Mouse (Mus musculus): ENCODE results near the gene C1qbp. TPM values are rescaled to one million over a fixed set of nuclear protein-coding genes. Genes with fewer than 3 reads are reported as not detected.
A peak's percentile ranks its signal among the peaks of the same experiment; 100 is the strongest.

Gene C1qbp
- polyA plus RNA-seq, 1 experiment from 2014 or later = 170 TPM

GRCm38 (mm10) chr11:70969271-70969794 lies 13.5 kb downstream of the C1qbp start:
- Histone ChIP-seq H3K4me2 (ENCODE audit: low read length) (peak overlapping the region; percentile 85), H3K27me3 (ENCODE audit: control insufficient read depth, insufficient read depth, low read length) (no peaks in the 10 kb centered on the region), H3K9me3 (ENCODE audit: control insufficient read depth, low read length) (no peaks in the 10 kb centered on the region), H3K36me3 (ENCODE audit: control insufficient read depth, insufficient read depth, low read length) (peaks cover 32% of the 10 kb centered on the region), H3K27ac (replicated peaks; ENCODE audit: low read depth, low read length) (peak overlapping the region; percentile 91), H3K4me1 (ENCODE audit: control insufficient read depth, insufficient read depth, low read length) (peaks cover 15% of the 10 kb centered on the region), H3K4me3 (replicated peaks; ENCODE audit: low read depth, low read length) (peak overlapping the region; percentile 74), H3K9ac (replicated peaks; ENCODE audit: low read length) (peak overlapping the region; percentile 79)
- no peak for ATAC-seq (ENCODE audit: low FRiP score, low TSS enrichment)
- WGBS = under 1% methylated on average over 25 of the region's 25 CpGs
- no peak for DNase-seq

- no peak overlapping the region for H3K4me2 ChIP-seq (ENCODE audit: low read length)
- no peak overlapping the region for H3K27ac ChIP-seq (replicated peaks; ENCODE audit: low read depth, low read length)
- no peak overlapping the region for H3K9ac ChIP-seq (replicated peaks; ENCODE audit: low read length)
- H3K36me3 ChIP-seq (ENCODE audit: control insufficient read depth, insufficient read depth, low read length) = peaks cover 68% of the 10 kb centered on the region
- no peak for DNase-seq
- no peak overlapping the region for H3K4me3 ChIP-seq (replicated peaks; ENCODE audit: low read depth, low read length)
- no peaks in the 10 kb centered on the region for H3K9me3 ChIP-seq (ENCODE audit: control insufficient read depth, low read length)
- 76% methylated on average over 4 of the region's 4 CpGs for WGBS
- peaks cover 12% of the 10 kb centered on the region for H3K4me1 ChIP-seq (ENCODE audit: control insufficient read depth, insufficient read depth, low read length)
- no peak for ATAC-seq (ENCODE audit: low FRiP score, low TSS enrichment)
- H3K27me3 ChIP-seq (ENCODE audit: control insufficient read depth, insufficient read depth, low read length) = no peaks in the 10 kb centered on the region
Observed at GRCm38 (mm10) chr11:70964222-70964907, 18.5 kb downstream of the C1qbp start.

- H3K4me2 ChIP-seq (ENCODE audit: low read length) = no peak overlapping the region
- H3K4me3 ChIP-seq (replicated peaks; ENCODE audit: low read depth, low read length) = no peak overlapping the region
- ATAC-seq (ENCODE audit: low FRiP score, low TSS enrichment) (no peak), DNase-seq (no peak)
- H3K9ac ChIP-seq (replicated peaks; ENCODE audit: low read length) = no peak overlapping the region
- no peaks in the 10 kb centered on the region for H3K4me1 ChIP-seq (ENCODE audit: control insufficient read depth, insufficient read depth, low read length)
- no peaks in the 10 kb centered on the region for H3K9me3 ChIP-seq (ENCODE audit: control insufficient read depth, low read length)
- peaks cover 92% of the 10 kb centered on the region for H3K36me3 ChIP-seq (ENCODE audit: control insufficient read depth, insufficient read depth, low read length)
- H3K27ac ChIP-seq (replicated peaks; ENCODE audit: low read depth, low read length) = no peak overlapping the region
- WGBS = 92% methylated on average over 5 of the region's 5 CpGs
- no peaks in the 10 kb centered on the region for H3K27me3 ChIP-seq (ENCODE audit: control insufficient read depth, insufficient read depth, low read length)
Observed at GRCm38 (mm10) chr11:70960786-70961554, 21.9 kb downstream of the C1qbp start.

DNA sequence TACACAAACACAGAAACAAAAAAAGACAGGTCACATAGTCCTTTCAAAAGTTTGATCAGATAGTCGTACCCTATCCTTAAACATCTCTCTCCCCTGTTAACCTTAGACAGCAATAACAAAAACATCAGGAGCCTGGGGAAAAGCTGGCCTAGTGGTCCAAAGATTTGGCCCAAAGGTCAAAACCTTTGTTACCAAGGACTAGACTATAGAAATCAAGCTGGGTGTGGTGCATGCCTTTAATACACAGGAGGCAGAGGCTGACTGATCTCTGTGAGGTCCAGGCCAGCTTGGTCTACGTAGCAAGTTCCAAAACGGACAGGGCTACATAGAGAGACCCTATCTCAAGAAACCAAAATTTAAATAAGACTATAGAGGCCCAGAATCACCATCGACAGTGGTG lies 28.1 kb downstream of the C1qbp start:
- DNase-seq = no peak
- WGBS = 91% methylated on average over 4 of the region's 4 CpGs

GRCm38 (mm10) chr11:70944935-70945817 lies 37.6 kb downstream of the C1qbp start:
- Histone ChIP-seq H3K4me2 (ENCODE audit: low read length) (no peak overlapping the region), H3K27me3 (ENCODE audit: control insufficient read depth, insufficient read depth, low read length) (no peaks in the 10 kb centered on the region), H3K9me3 (ENCODE audit: control insufficient read depth, low read length) (no peaks in the 10 kb centered on the region), H3K4me3 (replicated peaks; ENCODE audit: low read depth, low read length) (no peak overlapping the region), H3K36me3 (ENCODE audit: control insufficient read depth, insufficient read depth, low read length) (peaks cover 93% of the 10 kb centered on the region), H3K4me1 (ENCODE audit: control insufficient read depth, insufficient read depth, low read length) (no peaks in the 10 kb centered on the region), H3K9ac (replicated peaks; ENCODE audit: low read length) (no peak overlapping the region), H3K27ac (replicated peaks; ENCODE audit: low read depth, low read length) (no peak overlapping the region)
- 93% methylated on average over 4 of the region's 4 CpGs for WGBS
- ATAC-seq (ENCODE audit: low FRiP score, low TSS enrichment) (no peak), DNase-seq (no peak)

More for the DNA sequence above, 28.1 kb downstream of the C1qbp start:
- H3K36me3 ChIP-seq (ENCODE audit: control insufficient read depth, insufficient read depth, low read length) = peaks cover 93% of the 10 kb centered on the region
- H3K4me3 ChIP-seq (replicated peaks; ENCODE audit: low read depth, low read length) = no peak overlapping the region
- ATAC-seq (ENCODE audit: low FRiP score, low TSS enrichment) = no peak
- H3K4me2 ChIP-seq (ENCODE audit: low read length) = no peak overlapping the region
- H3K4me1 ChIP-seq (ENCODE audit: control insufficient read depth, insufficient read depth, low read length) = no peaks in the 10 kb centered on the region
- H3K9ac ChIP-seq (replicated peaks; ENCODE audit: low read length) = no peak overlapping the region
- no peaks in the 10 kb centered on the region for H3K27me3 ChIP-seq (ENCODE audit: control insufficient read depth, insufficient read depth, low read length)
- no peaks in the 10 kb centered on the region for H3K9me3 ChIP-seq (ENCODE audit: control insufficient read depth, low read length)
- no peak overlapping the region for H3K27ac ChIP-seq (replicated peaks; ENCODE audit: low read depth, low read length)

GRCm38 (mm10) chr11:70943651-70944050 lies 39.2 kb downstream of the C1qbp start:
- WGBS = 91% methylated on average over 7 of the region's 7 CpGs
- Histone ChIP-seq H3K9ac (replicated peaks; ENCODE audit: low read length) (no peak overlapping the region), H3K4me1 (ENCODE audit: control insufficient read depth, insufficient read depth, low read length) (no peaks in the 10 kb centered on the region), H3K36me3 (ENCODE audit: control insufficient read depth, insufficient read depth, low read length) (peaks cover 91% of the 10 kb centered on the region), H3K27ac (replicated peaks; ENCODE audit: low read depth, low read length) (no peak overlapping the region), H3K4me2 (ENCODE audit: low read length) (no peak overlapping the region), H3K9me3 (ENCODE audit: control insufficient read depth, low read length) (no peaks in the 10 kb centered on the region), H3K27me3 (ENCODE audit: control insufficient read depth, insufficient read depth, low read length) (no peaks in the 10 kb centered on the region), H3K4me3 (replicated peaks; ENCODE audit: low read depth, low read length) (no peak overlapping the region)
- DNase-seq (no peak), ATAC-seq (ENCODE audit: low FRiP score, low TSS enrichment) (no peak)

DNA sequence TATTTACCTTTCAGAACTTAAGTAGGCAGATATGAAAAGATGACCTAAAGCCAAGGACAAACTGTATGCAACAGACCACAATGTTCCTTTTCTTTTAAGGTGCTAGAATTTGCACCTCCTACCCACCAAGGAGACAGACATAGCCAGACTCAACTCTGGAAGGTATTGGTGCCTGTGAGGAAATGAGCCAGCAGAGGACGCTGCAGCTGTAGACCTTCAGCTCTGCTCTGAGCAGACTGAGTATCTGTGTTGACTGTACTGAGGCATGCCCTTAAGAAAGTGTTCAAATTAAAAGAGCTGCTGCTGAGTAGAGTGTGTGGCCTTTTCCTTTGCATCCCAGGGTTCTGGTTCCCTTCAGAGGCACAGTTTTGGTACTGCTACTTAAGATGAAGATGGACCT lies 40.2 kb downstream of the C1qbp start:
- H3K27ac ChIP-seq (replicated peaks; ENCODE audit: low read depth, low read length) = no peak overlapping the region
- ATAC-seq (ENCODE audit: low FRiP score, low TSS enrichment) = no peak

GRCm38 (mm10) chr11:70935316-70935715 lies 47.5 kb downstream of the C1qbp start:
- DNase-seq (no peak), ATAC-seq (ENCODE audit: low FRiP score, low TSS enrichment) (no peak)
- no peak overlapping the region for H3K9ac ChIP-seq (replicated peaks; ENCODE audit: low read length)
- H3K4me2 ChIP-seq (ENCODE audit: low read length) = no peak overlapping the region
- peaks cover 70% of the 10 kb centered on the region for H3K36me3 ChIP-seq (ENCODE audit: control insufficient read depth, insufficient read depth, low read length)
- no peaks in the 10 kb centered on the region for H3K4me1 ChIP-seq (ENCODE audit: control insufficient read depth, insufficient read depth, low read length)
- no peaks in the 10 kb centered on the region for H3K27me3 ChIP-seq (ENCODE audit: control insufficient read depth, insufficient read depth, low read length)
- H3K4me3 ChIP-seq (replicated peaks; ENCODE audit: low read depth, low read length) = no peak overlapping the region
- no peaks in the 10 kb centered on the region for H3K9me3 ChIP-seq (ENCODE audit: control insufficient read depth, low read length)
- WGBS = 86% methylated on average over 7 of the region's 7 CpGs
- no peak overlapping the region for H3K27ac ChIP-seq (replicated peaks; ENCODE audit: low read depth, low read length)

More for the DNA sequence above, 40.2 kb downstream of the C1qbp start:
- H3K36me3 ChIP-seq (ENCODE audit: control insufficient read depth, insufficient read depth, low read length) = peaks cover 92% of the 10 kb centered on the region
- H3K4me1 ChIP-seq (ENCODE audit: control insufficient read depth, insufficient read depth, low read length) = no peaks in the 10 kb centered on the region
- 90% methylated on average over 1 of the region's 1 CpGs for WGBS
- H3K4me3 ChIP-seq (replicated peaks; ENCODE audit: low read depth, low read length) = no peak overlapping the region
- no peaks in the 10 kb centered on the region for H3K27me3 ChIP-seq (ENCODE audit: control insufficient read depth, insufficient read depth, low read length)
- DNase-seq = no peak
- no peak overlapping the region for H3K4me2 ChIP-seq (ENCODE audit: low read length)
- H3K9ac ChIP-seq (replicated peaks; ENCODE audit: low read length) = no peak overlapping the region
- H3K9me3 ChIP-seq (ENCODE audit: control insufficient read depth, low read length) = no peaks in the 10 kb centered on the region
